Mouse (Mus musculus) heart, embryonic 14.5 days (tissue): ENCODE results near the gene C1ql2. TPM values are rescaled to one million over a fixed set of nuclear protein-coding genes. Genes with fewer than 3 reads are reported as not detected.

ENCODE experiments used
- ATAC-seq: fragments of 200-750 bp; cut with Nextera tagmentation; 2 replicates; pipeline ENCODE4 v1.8.0; 2017; ENCODE audit warnings: low read depth, moderate TSS enrichment; ENCODE audit not compliant: insufficient number of reproducible peaks, insufficient read depth, low FRiP score
- H3K27ac ChIP-seq, 2 experiments: fragments of 200-500 bp in 1 of 2; fragments of 300-500 bp in 1 of 2; sonication (generic) in 1 of 2; replicated peaks in 1 of 2; 2 replicates each; pipeline ENCODE4 v1.5.1; 2012 to 2014; ENCODE audit warnings: low read depth in 2 of 2, low read length in 2 of 2, control low read depth in 1 of 2, mild to moderate bottlenecking in 1 of 2, mixed read lengths in 1 of 2; ENCODE audit not compliant: control insufficient read depth in 1 of 2, insufficient read depth in 1 of 2
- H3K27me3 ChIP-seq: fragments of 300-500 bp; sonication (generic); 2 replicates; pipeline ENCODE4 v1.6.1; 2014; ENCODE audit warnings: mild to moderate bottlenecking, low read length, control low read depth; ENCODE audit not compliant: control insufficient read depth, insufficient read depth
- H3K36me3 ChIP-seq: fragments of 300-500 bp; sonication (generic); 2 replicates; pipeline ENCODE4 v1.6.1; 2014; ENCODE audit warnings: mild to moderate bottlenecking, control low read depth, low read length, mixed read lengths; ENCODE audit not compliant: control insufficient read depth, insufficient read depth
- H3K4me1 ChIP-seq, 2 experiments: fragments of 200-500 bp in 1 of 2; fragments of 300-500 bp in 1 of 2; sonication (generic) in 1 of 2; 2 replicates each; pipeline ENCODE4 v1.6.1; 2012 to 2014; ENCODE audit warnings: low read length in 2 of 2, control low read depth in 1 of 2, mixed read lengths in 1 of 2; ENCODE audit not compliant: control insufficient read depth in 2 of 2, insufficient read depth in 2 of 2
- H3K4me2 ChIP-seq: fragments of 300-500 bp; sonication (generic); 2 replicates; pipeline ENCODE4 v1.6.1; 2014; ENCODE audit warnings: mild to moderate bottlenecking, low read length
- H3K4me3 ChIP-seq, 2 experiments: fragments of 200-500 bp in 1 of 2; fragments of 300-500 bp in 1 of 2; sonication (generic) in 1 of 2; 2 replicates each; pipeline ENCODE4 v1.5.1; 2012 to 2014; ENCODE audit warnings: low read length in 2 of 2, mild to moderate bottlenecking in 2 of 2, control low read depth in 1 of 2, low read depth in 1 of 2, moderate library complexity in 1 of 2; ENCODE audit not compliant: control insufficient read depth in 1 of 2, insufficient read depth in 1 of 2
- H3K9ac ChIP-seq: fragments of 300-500 bp; sonication (generic); 2 replicates; pipeline ENCODE4 v1.6.1; 2014; ENCODE audit warnings: mild to moderate bottlenecking, low read length
- H3K9me3 ChIP-seq: fragments of 300-500 bp; sonication (generic); 2 replicates; pipeline ENCODE4 v1.6.1; 2016; ENCODE audit warnings: low read length, control low read depth; ENCODE audit not compliant: control insufficient read depth
- WGBS: fragments of 180-500 bp; shearing (Covaris S2); extraction: QIAGEN DNeasy Blood & Tissue Kit; methylation state at CpG from one replicate; pipeline ENCODE4 v1.1.7; 2014; 5-methylcytosine and 5-hydroxymethylcytosine counted together
- polyA plus RNA-seq: library from polyadenylated mRNA; unstranded; fragments of >200 nt; fragmentation: Nextera tagmentation; extraction: Ambion mirVana; gene quantifications from 2 replicates; pipeline ENCODE4 v1.2.1, GENCODE M21; 2014

The C1ql2 gene
- polyA plus RNA-seq, 1 experiment from 2014 or later: not detected

DNA sequence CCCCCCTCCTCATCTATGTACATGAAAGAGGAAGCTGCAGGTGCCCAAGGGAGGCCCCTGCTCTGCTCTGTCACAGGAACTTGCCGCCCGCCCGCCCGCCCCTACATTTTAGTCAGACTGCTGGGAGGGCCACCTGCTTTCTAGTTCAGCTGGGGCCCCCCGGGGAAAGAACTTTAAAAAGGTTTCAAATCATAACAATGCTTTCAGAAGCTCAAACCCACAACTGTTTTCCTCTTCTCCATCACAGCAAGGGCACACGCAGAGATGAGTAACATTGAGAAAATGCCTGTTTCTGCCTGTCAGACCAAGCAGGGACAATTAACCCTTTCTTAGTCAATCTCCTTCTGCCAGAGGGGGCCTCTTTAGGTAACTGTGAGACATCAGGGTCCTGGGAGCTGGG lies 49.4 kb downstream of the C1ql2 start:
- Histone ChIP-seq H3K36me3 (no peaks in the 10 kb centered on the region), H3K4me1 (no peaks in the 10 kb centered on the region), H3K4me2 (no peak overlapping the region), H3K4me3 (no peak overlapping the region), H3K9me3 (no peaks in the 10 kb centered on the region), H3K27me3 (no peaks in the 10 kb centered on the region; the same call in 1 of the 2 replicates), H3K27ac (no peak overlapping the region), H3K9ac (no peak overlapping the region)
- 35% methylated on average over 6 of the region's 6 CpGs for WGBS
- no peak for ATAC-seq

- Histone ChIP-seq H3K4me3 (no peak overlapping the region), H3K9me3 (no peaks in the 10 kb centered on the region), H3K36me3 (no peaks in the 10 kb centered on the region), H3K4me2 (no peak overlapping the region), H3K27me3 (no peaks in the 10 kb centered on the region; the same call in 1 of the 2 replicates), H3K27ac (no peak overlapping the region), H3K9ac (no peak overlapping the region), H3K4me1 (no peaks in the 10 kb centered on the region)
- ATAC-seq: no peak
- WGBS: 3% methylated on average over 11 of the region's 11 CpGs
These were observed 50.0 kb downstream of the C1ql2 start for GRCm38 (mm10) chr1:120390336-120390735.

Other genes with a start within 250 kb of the C1ql2 start
- gene Dbi, start 219.5 kb upstream of the C1ql2 start, polyA plus RNA-seq: 768 and 775 TPM in 2 replicates
- 11.1 and 12.4 TPM in 2 replicates for gene 3110009E18Rik, start 219.4 kb upstream of the C1ql2 start, polyA plus RNA-seq
- 19.3 and 20.1 TPM in 2 replicates for gene Steap3, start 67.9 kb upstream of the C1ql2 start, polyA plus RNA-seq
- 0.22 TPM in 1 of 2 replicates, not detected in the other for gene Marco, start 164.4 kb downstream of the C1ql2 start, polyA plus RNA-seq